Mouse (Mus musculus) limb, embryonic 13.5 days (tissue): ENCODE results near the gene Abhd16a. TPM values are rescaled to one million over a fixed set of nuclear protein-coding genes. Genes with fewer than 3 reads are reported as not detected.

ENCODE experiments used
- ATAC-seq: fragments of 200-750 bp; cut with Nextera tagmentation; 2 replicates; pipeline ENCODE4 v1.8.0; 2017; ENCODE audit warnings: low read depth, moderate number of reproducible peaks, moderate TSS enrichment; ENCODE audit not compliant: low FRiP score
- H3K27ac ChIP-seq: fragments of 300-500 bp; sonication (generic); 2 replicates; pipeline ENCODE4 v1.5.1; 2015; ENCODE audit warnings: inconsistent platforms, mild to moderate bottlenecking, moderate library complexity
- H3K27me3 ChIP-seq: fragments of 300-500 bp; sonication (generic); 2 replicates; pipeline ENCODE4 v1.6.1; 2015; ENCODE audit warnings: mild to moderate bottlenecking, inconsistent platforms
- H3K36me3 ChIP-seq: fragments of 300-500 bp; sonication (generic); 2 replicates; pipeline ENCODE4 v1.6.1; 2015; ENCODE audit warnings: inconsistent platforms, mild to moderate bottlenecking, moderate library complexity
- H3K4me1 ChIP-seq: fragments of 300-500 bp; sonication (generic); 2 replicates; pipeline ENCODE4 v1.6.1; 2015; ENCODE audit warnings: inconsistent platforms
- H3K4me2 ChIP-seq: fragments of 300-500 bp; sonication (generic); replicated peaks from 2 replicates; pipeline ENCODE4 v1.6.1; 2015; ENCODE audit warnings: inconsistent platforms, mild to moderate bottlenecking, moderate library complexity
- H3K4me3 ChIP-seq: fragments of 300-500 bp; sonication (generic); 2 replicates; pipeline ENCODE4 v1.5.1; 2015; ENCODE audit warnings: moderate library complexity, mild to moderate bottlenecking, inconsistent platforms
- H3K9ac ChIP-seq: fragments of 300-500 bp; sonication (generic); 2 replicates; pipeline ENCODE4 v1.6.1; 2015; ENCODE audit warnings: mild to moderate bottlenecking, inconsistent platforms
- H3K9me3 ChIP-seq: fragments of 300-500 bp; sonication (generic); 2 replicates; pipeline ENCODE4 v1.6.1; 2016; ENCODE audit warnings: inconsistent platforms
- WGBS: fragments of 180-500 bp; shearing (Covaris S2); methylation state at CpG from one replicate; pipeline ENCODE4 v1.1.7; 2015; 5-methylcytosine and 5-hydroxymethylcytosine counted together
- polyA plus RNA-seq: library from polyadenylated mRNA; unstranded; fragments of >200 nt; fragmentation: Nextera tagmentation; extraction: Ambion mirVana; gene quantifications from 2 replicates; pipeline ENCODE4 v1.2.1, GENCODE M21; 2015

Gene Abhd16a
- 93.1 and 94.9 TPM in 2 replicates for polyA plus RNA-seq

- Histone ChIP-seq H3K27me3 (no peaks in the 10 kb centered on the region), H3K9me3 (no peaks in the 10 kb centered on the region), H3K9ac (peak within 1 kb of the TSS; percentile 86), H3K36me3 (peaks cover 31% of the 10 kb centered on the region), H3K4me3 (peak within 1 kb of the TSS; percentile 64), H3K4me2 (peak within 1 kb of the TSS; percentile 65), H3K27ac (peak within 1 kb of the TSS; percentile 94), H3K4me1 (peaks cover 9% of the 10 kb centered on the region)
- 3% methylated on average over 67 of the region's 67 CpGs for WGBS
- ATAC-seq: peak; percentile 98
Observed at GRCm38 (mm10) chr17:35088825-35089644, at the start of gene Abhd16a. Abhd16a (plus strand) TSS chr17:35089263.

- no peak overlapping the region for H3K4me2 ChIP-seq
- H3K36me3 ChIP-seq: no peaks in the 10 kb centered on the region
- ATAC-seq: no peak
- H3K9ac ChIP-seq: no peak overlapping the region
- H3K4me1 ChIP-seq: peaks cover 35% of the 10 kb centered on the region
- no peaks in the 10 kb centered on the region for H3K27me3 ChIP-seq
- H3K9me3 ChIP-seq: no peaks in the 10 kb centered on the region
- H3K27ac ChIP-seq: no peak overlapping the region
- 82% methylated on average over 4 of the region's 4 CpGs for WGBS
- H3K4me3 ChIP-seq: no peak overlapping the region
Observed at GRCm38 (mm10) chr17:35043794-35044193, 45.3 kb upstream of the Abhd16a start.

- ATAC-seq: no peak
- Histone ChIP-seq H3K27me3 (no peaks in the 10 kb centered on the region), H3K4me3 (peak overlapping the region; percentile 61), H3K9me3 (no peaks in the 10 kb centered on the region), H3K27ac (no peak overlapping the region), H3K9ac (peak overlapping the region; percentile 90; the same call in 1 of the 2 replicates), H3K4me2 (peak overlapping the region; percentile 96), H3K36me3 (no peaks in the 10 kb centered on the region), H3K4me1 (peaks cover 46% of the 10 kb centered on the region)
- 84% methylated on average over 7 of the region's 7 CpGs for WGBS
Observed at GRCm38 (mm10) chr17:35044904-35045806, 43.9 kb upstream of the Abhd16a start.

- Histone ChIP-seq H3K9ac (peak overlapping the region; percentile 90), H3K9me3 (no peaks in the 10 kb centered on the region), H3K36me3 (no peaks in the 10 kb centered on the region), H3K4me3 (peak overlapping the region; percentile 61), H3K4me2 (peak overlapping the region; percentile 96), H3K27me3 (no peaks in the 10 kb centered on the region), H3K4me1 (peaks cover 46% of the 10 kb centered on the region), H3K27ac (peak overlapping the region; percentile 87)
- ATAC-seq: no peak
- WGBS: 5% methylated on average over 42 of the region's 48 CpGs
Observed at GRCm38 (mm10) chr17:35045807-35046680, 43.0 kb upstream of the Abhd16a start.

- peak within 1 kb of the TSS; percentile 61 for H3K4me3 ChIP-seq
- 2% methylated on average over 33 of the region's 33 CpGs for WGBS
- peak; percentile 97 for ATAC-seq
- no peaks in the 10 kb centered on the region for H3K27me3 ChIP-seq
- peak within 1 kb of the TSS; percentile 87 for H3K27ac ChIP-seq
- H3K4me2 ChIP-seq: peak within 1 kb of the TSS; percentile 96
- H3K36me3 ChIP-seq: no peaks in the 10 kb centered on the region
- peaks cover 50% of the 10 kb centered on the region for H3K4me1 ChIP-seq
- H3K9me3 ChIP-seq: no peaks in the 10 kb centered on the region
- peak within 1 kb of the TSS; percentile 90 for H3K9ac ChIP-seq
Observed at GRCm38 (mm10) chr17:35046681-35047455, 42.2 kb upstream of the Abhd16a start, which contains the start of gene Msh5. Msh5 (minus strand) TSS chr17:35046745.

GRCm38 (mm10) chr17:35047688-35048087, 41.4 kb upstream of the Abhd16a start:
- Histone ChIP-seq H3K27ac (peak overlapping the region; percentile 79; the same call in 1 of the 2 replicates), H3K9ac (no peak overlapping the region), H3K4me2 (no peak overlapping the region), H3K36me3 (peaks cover 7% of the 10 kb centered on the region), H3K4me3 (no peak overlapping the region), H3K9me3 (no peaks in the 10 kb centered on the region), H3K27me3 (no peaks in the 10 kb centered on the region), H3K4me1 (peaks cover 56% of the 10 kb centered on the region)
- ATAC-seq: no peak
- 68% methylated on average over 1 of the region's 1 CpGs for WGBS

GRCm38 (mm10) chr17:35048149-35048931, 40.7 kb upstream of the Abhd16a start:
- Histone ChIP-seq H3K4me3 (no peak overlapping the region), H3K4me2 (no peak overlapping the region; the same call in none of the 2 replicates), H3K9me3 (no peaks in the 10 kb centered on the region), H3K27ac (peak overlapping the region; percentile 79), H3K9ac (0 out of 2 replicates have a peak overlapping the region, but pooled peaks have one; percentile 6), H3K27me3 (no peaks in the 10 kb centered on the region), H3K36me3 (peaks cover 13% of the 10 kb centered on the region), H3K4me1 (peaks cover 56% of the 10 kb centered on the region)
- no peak for ATAC-seq
- 33% methylated on average over 11 of the region's 11 CpGs for WGBS

- 76% methylated on average over 5 of the region's 5 CpGs for WGBS
- no peaks in the 10 kb centered on the region for H3K9me3 ChIP-seq
- no peaks in the 10 kb centered on the region for H3K27me3 ChIP-seq
- ATAC-seq: no peak
- H3K4me3 ChIP-seq: peak overlapping the region; percentile 68; the same call in 1 of the 2 replicates
- peak overlapping the region; percentile 98 for H3K27ac ChIP-seq
- H3K9ac ChIP-seq: no peak overlapping the region
- peaks cover 20% of the 10 kb centered on the region for H3K36me3 ChIP-seq
- peak overlapping the region; percentile 90 for H3K4me2 ChIP-seq
- peaks cover 56% of the 10 kb centered on the region for H3K4me1 ChIP-seq
Observed at GRCm38 (mm10) chr17:35048932-35049440, 40.1 kb upstream of the Abhd16a start.

GRCm38 (mm10) chr17:35049561-35050016, 39.5 kb upstream of the Abhd16a start, which contains the start of gene Clic1:
Clic1 (plus strand) TSS chr17:35049966.
- H3K36me3 ChIP-seq: peaks cover 26% of the 10 kb centered on the region
- H3K4me1 ChIP-seq: peaks cover 56% of the 10 kb centered on the region
- no peaks in the 10 kb centered on the region for H3K9me3 ChIP-seq
- peak within 1 kb of the TSS; percentile 98 for H3K27ac ChIP-seq
- peak; percentile 30 for ATAC-seq
- H3K27me3 ChIP-seq: no peaks in the 10 kb centered on the region
- 2% methylated on average over 11 of the region's 11 CpGs for WGBS
- peak within 1 kb of the TSS; percentile 86 for H3K9ac ChIP-seq
- H3K4me3 ChIP-seq: peak within 1 kb of the TSS; percentile 68
- peak within 1 kb of the TSS; percentile 90 for H3K4me2 ChIP-seq
